Mouse (Mus musculus) kidney, postnatal 0 days (tissue): Measurements from ENCODE around the gene Atf6. TPM values are rescaled to one million over a fixed set of nuclear protein-coding genes. Genes with fewer than 3 reads are reported as not detected.

Experiments used
- ATAC-seq: fragments of 200-750 bp; cut with Nextera tagmentation; replicated peaks from 2 replicates; pipeline ENCODE4 v1.8.0; 2017; ENCODE audit warnings: low read depth, moderate number of reproducible peaks, moderate TSS enrichment, moderate library complexity; ENCODE audit not compliant: low FRiP score
- DNase-seq: peaks from one replicate; pipeline ENCODE4 v3.0.0-alpha.2; 2016; ENCODE audit warnings: low spot score
- H3K27ac ChIP-seq: fragments of 300-500 bp; sonication (generic); 2 replicates; pipeline ENCODE4 v1.5.1; 2014; ENCODE audit warnings: mild to moderate bottlenecking
- H3K27me3 ChIP-seq: fragments of 300-500 bp; sonication (generic); 2 replicates; pipeline ENCODE4 v1.6.1; 2014; ENCODE audit warnings: low read length, mixed read lengths; ENCODE audit not compliant: insufficient read depth
- H3K36me3 ChIP-seq: fragments of 300-500 bp; sonication (generic); 2 replicates; pipeline ENCODE4 v1.6.1; 2014; ENCODE audit warnings: low read length, mixed read lengths; ENCODE audit not compliant: insufficient read depth
- H3K4me1 ChIP-seq: fragments of 300-500 bp; sonication (generic); replicated peaks from 2 replicates; pipeline ENCODE4 v1.6.1; 2014; ENCODE audit warnings: antibody characterized with exemption, low read length, mixed read lengths; ENCODE audit not compliant: insufficient read depth
- H3K4me2 ChIP-seq: fragments of 300-500 bp; sonication (generic); 2 replicates; pipeline ENCODE4 v1.6.1; 2014; ENCODE audit warnings: mild to moderate bottlenecking, low read length, moderate library complexity, mixed read lengths
- H3K4me3 ChIP-seq: fragments of 300-500 bp; sonication (generic); replicated peaks from 2 replicates; pipeline ENCODE4 v1.5.1; 2014; ENCODE audit warnings: low read depth, low read length
- H3K9ac ChIP-seq: fragments of 300-500 bp; sonication (generic); 2 replicates; pipeline ENCODE4 v1.6.1; 2014; ENCODE audit warnings: low read depth, low read length
- H3K9me3 ChIP-seq: fragments of 300-500 bp; sonication (generic); replicated peaks from 2 replicates; pipeline ENCODE4 v1.6.1; 2016; ENCODE audit warnings: low read length, inconsistent platforms, mixed read lengths
- CTCF ChIP-seq: IDR thresholded peaks from 2 replicates; pipeline ENCODE4 v1.5.1; 2016; ENCODE audit warnings: antibody characterized with exemption, low read depth, mild to moderate bottlenecking, moderate library complexity
- WGBS: fragments of 180-500 bp; shearing (Covaris S2); extraction: QIAGEN DNeasy Blood & Tissue Kit; methylation state at CpG from one replicate; pipeline ENCODE4 v1.1.7; 2014; 5-methylcytosine and 5-hydroxymethylcytosine counted together
- polyA plus RNA-seq: library from polyadenylated mRNA; unstranded; fragments of >200 nt; fragmentation: Nextera tagmentation; extraction: Ambion mirVana; gene quantifications from 2 replicates; pipeline ENCODE4 v1.2.1, GENCODE M21; 2015

Atf6 gene
- polyA plus RNA-seq, 1 experiment from 2014 or later = 8.6 TPM

DNA sequence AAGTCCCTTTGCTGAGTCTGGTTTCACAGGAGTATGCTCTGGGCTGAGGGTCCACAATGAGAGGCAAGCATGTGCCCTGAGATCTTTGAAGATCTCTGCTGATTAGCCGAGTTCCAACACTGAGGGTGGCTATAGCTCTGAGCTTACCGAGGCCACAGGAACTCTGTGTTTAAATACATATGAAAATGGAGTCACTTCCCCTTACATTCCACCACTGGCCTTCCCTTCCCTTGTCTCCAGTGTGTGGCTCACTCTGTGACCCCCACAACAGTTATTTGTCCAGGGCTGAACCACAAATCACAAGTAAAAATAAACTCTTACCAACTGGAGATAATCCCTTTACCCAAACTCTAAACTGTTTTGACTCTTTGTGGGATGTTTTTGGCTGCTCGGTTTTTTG is 158.5 kb downstream of the Atf6 start:
- no peaks in the 10 kb centered on the region for H3K4me1 ChIP-seq
- no peak overlapping the region for H3K27ac ChIP-seq
- no peaks in the 10 kb centered on the region for H3K36me3 ChIP-seq
- TF ChIP-seq CTCF = no peak
- H3K4me3 ChIP-seq = no peak overlapping the region
- 81% methylated on average over 3 of the region's 3 CpGs for WGBS
- H3K9ac ChIP-seq = no peak overlapping the region
- no peak overlapping the region for H3K4me2 ChIP-seq
- no peaks in the 10 kb centered on the region for H3K9me3 ChIP-seq
- H3K27me3 ChIP-seq = no peaks in the 10 kb centered on the region
- no peak for ATAC-seq
- DNase-seq = no peak

DNA sequence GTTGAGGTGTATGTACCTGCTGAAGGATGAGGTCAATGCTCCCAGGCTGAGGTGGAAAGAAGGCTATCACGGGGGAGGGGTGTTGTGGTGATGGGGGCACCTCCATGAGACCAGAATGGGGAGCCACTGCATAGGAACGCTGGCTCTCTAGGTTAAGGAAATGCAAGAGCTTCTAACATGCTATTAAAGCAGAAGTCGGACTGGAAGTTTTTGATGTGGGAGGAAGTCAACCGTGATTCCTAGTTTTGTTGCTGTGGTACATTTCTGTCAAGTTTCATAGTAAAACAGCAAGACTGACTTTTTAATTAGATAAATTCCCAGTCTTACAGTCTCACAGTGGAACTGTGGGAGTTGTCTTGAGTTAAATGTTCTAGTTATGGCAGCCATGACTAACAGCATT is 161.5 kb downstream of the Atf6 start:
- Histone ChIP-seq H3K4me1 (no peaks in the 10 kb centered on the region), H3K36me3 (no peaks in the 10 kb centered on the region), H3K27ac (no peak overlapping the region), H3K4me2 (no peak overlapping the region), H3K4me3 (no peak overlapping the region), H3K9me3 (no peaks in the 10 kb centered on the region), H3K27me3 (no peaks in the 10 kb centered on the region), H3K9ac (no peak overlapping the region)
- TF ChIP-seq CTCF = no peak
- ATAC-seq (no peak), DNase-seq (no peak)
- WGBS = 64% methylated on average over 4 of the region's 4 CpGs

DNA sequence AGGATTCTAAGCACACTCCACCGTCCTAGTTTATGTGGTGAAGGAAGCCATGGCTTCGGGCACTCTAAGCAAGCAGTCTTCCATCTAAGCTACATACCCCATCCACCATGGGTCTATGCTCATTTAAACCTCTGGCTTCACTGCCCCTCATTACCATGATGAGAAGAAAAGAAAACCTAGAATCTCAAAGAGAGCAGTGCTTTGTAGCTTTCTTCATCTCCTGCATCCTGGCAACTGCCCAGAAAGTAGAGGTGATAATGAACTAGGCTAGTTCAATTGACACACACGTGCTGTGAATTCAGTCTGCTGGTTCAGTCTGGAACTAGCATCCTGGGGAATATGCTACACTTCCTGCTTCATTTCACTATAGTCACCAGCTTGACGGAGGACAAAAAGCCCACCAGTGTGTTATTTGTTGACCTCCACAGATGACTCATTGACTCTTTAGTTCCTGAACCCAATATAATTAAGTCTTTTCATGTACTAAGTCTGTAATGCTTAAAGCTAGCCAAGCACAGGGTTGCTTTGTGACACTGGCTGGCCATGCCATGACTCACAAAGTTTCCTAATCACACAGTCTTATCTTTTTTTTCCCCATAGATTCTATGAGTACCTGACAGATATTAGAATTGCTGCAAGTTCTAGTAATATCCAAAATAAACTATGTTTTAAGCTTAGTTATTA is 162.5 kb downstream of the Atf6 start:
- Histone ChIP-seq H3K9me3 (no peaks in the 10 kb centered on the region), H3K27me3 (no peaks in the 10 kb centered on the region), H3K36me3 (no peaks in the 10 kb centered on the region), H3K27ac (no peak overlapping the region), H3K4me1 (no peaks in the 10 kb centered on the region), H3K4me2 (no peak overlapping the region), H3K9ac (no peak overlapping the region), H3K4me3 (no peak overlapping the region)
- ATAC-seq (no peak), DNase-seq (no peak)
- 63% methylated on average over 4 of the region's 4 CpGs for WGBS
- TF ChIP-seq CTCF = no peak

DNA sequence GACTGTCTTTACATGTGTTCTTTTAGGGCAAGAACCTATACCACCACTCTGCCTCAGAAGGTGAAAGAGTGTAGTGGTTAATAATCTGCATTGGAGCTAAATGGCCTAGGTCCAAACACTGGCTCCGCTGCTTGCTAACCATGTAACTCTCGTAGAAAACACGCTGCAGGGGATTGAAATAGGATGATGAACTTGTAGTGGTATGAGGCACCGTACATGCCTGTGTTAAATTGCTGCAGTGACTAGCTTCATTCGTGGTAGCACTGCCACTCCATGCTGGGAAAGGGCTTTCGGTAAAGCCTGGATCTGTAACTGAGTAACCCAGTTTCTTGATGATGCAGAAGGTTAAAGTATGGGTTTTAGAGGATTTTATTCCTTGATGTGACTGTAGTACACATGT is 163.5 kb downstream of the Atf6 start:
- no peaks in the 10 kb centered on the region for H3K4me1 ChIP-seq
- H3K9me3 ChIP-seq = no peaks in the 10 kb centered on the region
- no peak for TF ChIP-seq CTCF
- DNase-seq (no peak), ATAC-seq (no peak)
- no peak overlapping the region for H3K9ac ChIP-seq
- 87% methylated on average over 6 of the region's 6 CpGs for WGBS
- H3K27ac ChIP-seq = no peak overlapping the region
- no peaks in the 10 kb centered on the region for H3K27me3 ChIP-seq
- H3K36me3 ChIP-seq = no peaks in the 10 kb centered on the region
- no peak overlapping the region for H3K4me2 ChIP-seq
- H3K4me3 ChIP-seq = no peak overlapping the region

DNA sequence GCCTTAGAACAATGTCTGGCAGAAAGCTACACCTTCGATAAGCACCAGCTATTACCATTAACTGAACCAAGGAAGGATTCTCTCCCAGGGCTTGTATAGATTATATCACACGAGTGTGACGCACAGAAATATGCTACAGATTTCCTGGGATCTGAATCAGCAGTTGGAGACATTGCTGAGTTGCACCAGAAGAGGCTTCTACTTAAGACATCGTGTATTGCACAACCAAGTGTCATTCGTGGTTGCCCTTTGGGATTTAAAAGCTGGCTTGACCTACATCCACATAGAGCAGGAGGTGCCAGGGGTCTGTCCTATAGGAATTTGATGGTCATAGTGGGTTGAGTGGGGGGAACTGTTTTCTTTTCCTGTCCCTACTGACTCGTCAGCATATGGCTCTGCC is 164.6 kb downstream of the Atf6 start:
- no peak for DNase-seq
- ATAC-seq = no peak
- H3K9ac ChIP-seq = no peak overlapping the region
- no peaks in the 10 kb centered on the region for H3K27me3 ChIP-seq
- H3K9me3 ChIP-seq = no peaks in the 10 kb centered on the region
- H3K27ac ChIP-seq = no peak overlapping the region
- no peak for TF ChIP-seq CTCF
- no peak overlapping the region for H3K4me2 ChIP-seq
- H3K4me3 ChIP-seq = no peak overlapping the region
- H3K4me1 ChIP-seq = 0 out of 2 replicates have a peak, but pooled peaks cover 4% of the 10 kb centered on the region
- H3K36me3 ChIP-seq = no peaks in the 10 kb centered on the region
- 83% methylated on average over 6 of the region's 6 CpGs for WGBS

DNA sequence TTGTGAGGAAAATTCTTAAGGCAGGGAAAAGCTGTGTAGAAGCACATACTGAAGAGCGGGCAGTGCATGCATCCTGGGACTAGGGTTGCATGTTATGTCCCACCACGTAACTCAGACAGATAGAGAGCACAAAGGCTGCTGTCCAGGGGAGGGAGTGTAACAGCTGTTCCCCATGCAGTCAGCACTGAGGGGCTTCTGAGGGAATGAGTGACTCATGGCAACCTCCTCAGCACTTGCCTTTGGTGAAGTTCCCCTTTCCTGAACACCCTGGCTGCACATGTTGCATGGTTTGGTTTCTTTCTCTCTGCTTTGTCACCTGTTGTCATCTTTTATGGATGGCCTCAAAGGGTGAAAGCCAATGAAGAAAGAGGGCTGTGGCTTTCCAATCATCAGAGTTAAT is 165.3 kb downstream of the Atf6 start:
- no peaks in the 10 kb centered on the region for H3K9me3 ChIP-seq
- H3K4me1 ChIP-seq = 0 out of 2 replicates have a peak, but pooled peaks cover 6% of the 10 kb centered on the region
- no peak overlapping the region for H3K27ac ChIP-seq
- H3K27me3 ChIP-seq = no peaks in the 10 kb centered on the region
- DNase-seq = no peak
- WGBS = 82% methylated on average over 2 of the region's 2 CpGs
- no peaks in the 10 kb centered on the region for H3K36me3 ChIP-seq
- no peak for ATAC-seq
- H3K9ac ChIP-seq = no peak overlapping the region
- no peak overlapping the region for H3K4me2 ChIP-seq
- no peak overlapping the region for H3K4me3 ChIP-seq
- TF ChIP-seq CTCF = no peak

DNA sequence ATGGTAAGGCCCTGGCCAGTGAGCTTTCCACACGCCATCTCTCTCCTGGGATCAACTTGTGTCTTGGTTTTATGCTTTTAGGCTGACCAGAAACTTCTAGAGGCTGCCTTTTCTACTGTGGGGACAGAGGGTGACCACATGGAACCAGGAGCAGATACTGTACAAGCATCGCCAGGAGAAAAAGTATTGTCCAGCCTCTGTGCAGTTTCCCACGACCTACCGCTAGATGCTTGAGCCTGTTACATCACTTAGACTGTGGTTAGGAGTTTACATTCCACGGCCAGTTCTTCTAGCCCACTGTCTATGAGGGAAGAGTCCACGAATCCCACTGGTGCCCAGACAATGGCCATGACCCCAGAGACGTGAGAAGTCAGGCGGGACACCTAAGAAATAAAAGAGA is 166.0 kb downstream of the Atf6 start:
- ATAC-seq = no peak

More for the DNA sequence above, 166.0 kb downstream of the Atf6 start:
- Histone ChIP-seq H3K4me3 (no peak overlapping the region), H3K4me1 (0 out of 2 replicates have a peak, but pooled peaks cover 6% of the 10 kb centered on the region), H3K4me2 (no peak overlapping the region), H3K36me3 (no peaks in the 10 kb centered on the region), H3K9ac (no peak overlapping the region), H3K27ac (no peak overlapping the region), H3K27me3 (no peaks in the 10 kb centered on the region), H3K9me3 (no peaks in the 10 kb centered on the region)
- no peak for TF ChIP-seq CTCF
- no peak for DNase-seq
- 81% methylated on average over 8 of the region's 8 CpGs for WGBS
